Mouse (Mus musculus): Measurements from ENCODE around the gene Mogat2. TPM values are rescaled to one million over a fixed set of nuclear protein-coding genes. Genes with fewer than 3 reads are reported as not detected.

The Mogat2 gene
- total and polyA plus RNA-seq, 3 experiments = 0.37 to 1.6 TPM; not detected in 1

DNA sequence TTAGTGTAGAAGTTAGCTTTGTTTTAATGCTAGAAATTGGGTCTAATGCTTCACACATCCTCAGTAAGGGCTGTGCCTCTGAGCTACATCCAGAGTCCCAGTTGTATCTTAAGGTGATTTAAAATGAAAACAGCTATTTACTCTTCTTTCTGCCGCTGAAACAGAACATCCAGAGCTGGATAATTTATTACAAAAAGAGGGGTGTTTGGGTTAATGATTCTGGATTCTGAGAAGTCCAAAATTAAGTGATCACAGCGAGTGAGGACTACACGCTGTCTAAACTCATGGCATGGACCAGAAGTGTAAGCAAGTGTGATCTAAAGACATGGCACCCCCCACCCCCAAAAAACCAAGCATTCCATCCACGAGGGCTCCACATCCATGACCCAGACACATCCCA lies 44.5 kb downstream of the Mogat2 start:
- DNase-seq = no peak

GRCm38 (mm10) chr7:99191411-99191810 lies 47.0 kb downstream of the Mogat2 start:
- DNase-seq = no peak

DNA sequence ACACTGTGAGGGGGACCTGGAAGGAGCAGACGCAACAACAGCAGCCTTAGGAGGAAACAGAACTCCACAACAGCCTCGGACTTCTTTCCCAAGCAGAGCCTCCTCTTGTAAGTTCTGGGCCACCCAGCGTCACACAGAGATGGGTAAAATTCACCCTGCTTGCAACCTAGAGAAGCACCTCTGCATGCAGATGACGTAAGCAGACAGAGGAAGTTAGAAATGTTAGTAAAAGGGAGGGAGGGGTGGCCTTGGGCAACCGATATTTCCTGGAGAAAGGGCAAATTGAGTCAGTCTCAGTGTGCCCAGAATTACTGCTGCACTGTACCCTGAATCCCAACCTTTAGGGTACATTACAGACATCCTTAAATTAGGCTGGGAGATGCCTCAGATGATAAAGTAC lies 48.5 kb downstream of the Mogat2 start:
- no peak for DNase-seq

- DNase-seq = peak; percentile 79
Observed at GRCm38 (mm10) chr7:99188630-99189029, 49.8 kb downstream of the Mogat2 start.

DNA sequence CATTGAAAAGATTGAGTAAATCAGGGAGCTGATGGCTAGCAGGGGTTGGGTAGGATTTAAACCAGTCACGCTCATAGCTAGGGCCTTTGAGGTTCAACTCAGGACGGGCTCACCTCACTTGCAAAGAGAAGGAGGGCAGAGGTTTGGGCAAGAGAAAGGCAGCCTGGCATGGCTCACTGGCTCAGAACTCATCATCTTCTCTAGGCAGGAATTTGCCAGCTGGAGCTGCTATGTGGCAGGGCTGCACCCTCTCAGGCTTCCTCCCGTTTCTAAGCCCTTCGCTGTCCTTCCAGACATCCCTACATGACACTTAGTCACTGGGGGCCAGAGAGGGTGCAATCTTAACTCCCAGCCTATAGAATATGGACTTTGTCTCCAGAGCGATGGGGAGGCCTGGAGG lies 51.0 kb downstream of the Mogat2 start:
- peak; percentile 46 for DNase-seq

DNA sequence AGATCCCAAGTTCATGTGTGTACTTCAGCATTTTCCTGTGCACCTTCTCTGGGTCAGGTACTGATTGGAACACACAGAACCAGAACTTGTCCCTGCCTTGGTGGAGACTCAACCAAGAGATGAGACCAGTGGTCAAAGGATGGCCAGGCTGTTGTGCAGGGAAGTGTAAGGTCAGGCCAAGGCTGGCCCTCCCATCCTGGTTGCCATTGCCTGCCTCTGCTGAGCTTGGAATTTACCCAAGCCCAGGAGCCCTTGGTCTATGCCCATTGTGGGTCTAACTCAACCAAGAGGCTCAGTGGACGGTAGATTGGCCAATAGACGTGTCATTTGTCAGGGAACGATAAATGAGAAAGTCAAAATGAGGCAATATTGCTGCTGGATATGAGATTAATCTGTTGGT lies 53.0 kb downstream of the Mogat2 start:
- DNase-seq = peak; percentile 51

DNA sequence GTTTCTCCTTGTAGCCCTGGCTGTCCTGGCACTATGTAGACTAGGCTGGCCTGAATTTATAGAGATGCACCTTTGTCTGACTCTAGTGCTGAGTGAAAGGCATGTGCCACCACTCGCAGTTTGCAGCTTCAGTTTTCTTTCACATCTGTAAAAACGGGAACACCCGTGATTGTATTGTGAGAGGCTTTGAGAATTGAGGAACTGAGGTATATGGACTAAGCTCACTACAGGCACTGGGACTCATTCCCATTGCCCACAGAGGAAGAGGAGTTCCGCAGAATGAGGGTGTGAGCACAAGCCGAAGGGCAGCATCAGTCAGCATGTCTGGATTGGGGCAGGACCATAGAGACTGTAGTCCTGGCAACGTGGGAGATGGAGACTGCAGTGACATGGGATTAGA lies 54.7 kb downstream of the Mogat2 start:
- no peak for DNase-seq

GRCm38 (mm10) chr7:99182432-99183172 lies 55.8 kb downstream of the Mogat2 start, which contains the start of gene Dgat2:
Gene Dgat2, minus strand, starts transcription at chr7:99182719.
- peak; percentile 95 for DNase-seq

- peak; percentile 36 for DNase-seq
Observed at GRCm38 (mm10) chr7:99181619-99182431, 56.6 kb downstream of the Mogat2 start.

GRCm38 (mm10) chr7:99180162-99180561 lies 58.3 kb downstream of the Mogat2 start:
- no peak for DNase-seq

- DNase-seq = no peak
Observed at GRCm38 (mm10) chr7:99179271-99179670, 59.1 kb downstream of the Mogat2 start.

DNA sequence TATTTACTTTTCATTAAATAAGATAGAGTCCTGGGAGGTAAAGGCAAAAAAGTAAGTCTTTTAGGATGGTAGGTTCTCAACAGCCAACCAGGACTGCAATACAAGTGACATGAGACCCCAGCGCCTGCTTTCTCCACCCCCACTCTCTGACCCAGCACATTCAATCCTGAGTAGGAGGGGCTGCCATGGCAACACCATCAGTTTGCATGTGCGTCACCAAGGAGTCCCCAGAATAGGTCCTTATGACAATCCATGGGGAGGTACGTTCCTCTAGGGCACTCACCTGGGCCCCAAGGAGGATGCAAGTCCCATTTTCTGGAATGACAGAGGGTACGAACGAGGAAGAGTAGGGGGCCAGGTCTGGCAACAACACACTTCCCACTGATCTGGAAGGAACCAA lies 61.0 kb downstream of the Mogat2 start:
- no peak for DNase-seq

GRCm38 (mm10) chr7:99175666-99176065 lies 62.8 kb downstream of the Mogat2 start:
- no peak for DNase-seq

GRCm38 (mm10) chr7:99175118-99175517 lies 63.3 kb downstream of the Mogat2 start:
- DNase-seq = no peak

DNA sequence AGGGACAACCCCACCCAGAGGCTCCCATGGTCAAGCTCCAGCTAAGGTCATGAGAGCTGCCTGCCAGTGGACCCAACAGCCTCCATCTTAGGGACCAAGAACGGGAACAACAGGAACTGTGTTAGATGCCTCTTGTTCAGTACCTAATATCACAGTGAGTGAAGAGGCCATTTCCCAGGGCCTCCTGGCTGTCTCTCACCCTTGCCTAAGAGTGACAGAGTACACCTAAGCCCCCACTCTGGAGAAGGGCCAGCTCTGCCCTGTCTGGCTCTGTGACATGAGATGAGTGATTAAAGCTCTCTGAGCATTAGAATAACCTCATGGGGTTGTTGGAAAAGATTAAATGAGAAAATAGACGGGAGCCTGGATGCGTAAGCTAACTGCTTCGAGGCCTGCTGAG lies 64.4 kb downstream of the Mogat2 start:
- DNase-seq = no peak

DNA sequence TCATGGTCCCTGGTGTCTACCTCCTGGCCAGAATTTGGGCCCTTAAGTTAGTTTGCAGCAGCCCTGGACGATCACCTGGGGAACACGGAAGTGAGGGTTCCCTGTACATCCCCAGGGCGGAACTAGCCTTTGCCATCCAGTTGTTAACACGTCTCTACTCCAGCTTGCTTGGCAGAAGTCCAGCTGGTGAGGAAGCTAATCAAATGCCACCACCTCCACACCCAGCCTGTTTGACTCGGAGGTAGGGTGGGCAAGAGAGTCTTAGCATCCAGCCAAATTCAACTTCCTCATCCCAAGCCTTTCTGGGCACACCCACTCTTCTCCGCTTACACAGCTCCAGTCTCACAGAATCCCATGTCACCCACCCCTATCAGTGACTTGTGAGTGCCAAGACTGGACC lies 65.5 kb downstream of the Mogat2 start:
- DNase-seq = no peak

DNA sequence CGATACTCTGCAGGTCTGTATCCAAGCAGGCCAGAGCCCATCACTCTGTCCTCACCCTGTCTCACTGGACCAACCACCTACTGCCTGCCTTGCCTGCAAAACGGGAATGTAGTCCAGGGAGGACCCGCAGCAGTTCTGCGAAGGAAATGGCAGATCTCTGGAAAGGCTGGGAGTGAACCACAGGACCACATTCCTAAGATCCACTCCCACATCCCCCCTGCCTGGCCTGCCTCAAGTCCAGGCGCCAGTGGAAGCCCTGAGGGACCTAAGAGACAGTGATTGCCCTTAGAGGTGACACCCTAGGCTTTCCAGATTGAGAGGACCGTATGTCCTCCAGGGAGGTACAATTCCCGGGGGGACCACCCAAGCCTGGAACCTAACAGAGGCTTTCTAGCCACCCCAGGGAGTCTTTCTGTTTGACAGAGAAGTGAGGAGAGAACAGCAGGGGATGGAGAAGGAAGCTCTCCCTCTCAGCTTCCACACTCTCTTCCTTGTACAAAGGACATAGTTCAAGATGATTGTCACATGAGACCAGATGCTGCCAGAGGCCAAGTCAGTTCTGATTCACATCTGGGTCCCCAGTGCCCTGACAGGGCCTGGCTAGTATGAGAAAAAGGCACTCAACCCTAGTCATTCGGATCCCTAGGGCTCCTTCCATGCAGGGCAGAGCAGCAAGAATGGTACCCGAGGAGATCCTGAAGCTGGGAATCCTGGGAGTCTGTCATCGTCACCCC lies 66.5 kb downstream of the Mogat2 start:
- DNase-seq = no peak

DNA sequence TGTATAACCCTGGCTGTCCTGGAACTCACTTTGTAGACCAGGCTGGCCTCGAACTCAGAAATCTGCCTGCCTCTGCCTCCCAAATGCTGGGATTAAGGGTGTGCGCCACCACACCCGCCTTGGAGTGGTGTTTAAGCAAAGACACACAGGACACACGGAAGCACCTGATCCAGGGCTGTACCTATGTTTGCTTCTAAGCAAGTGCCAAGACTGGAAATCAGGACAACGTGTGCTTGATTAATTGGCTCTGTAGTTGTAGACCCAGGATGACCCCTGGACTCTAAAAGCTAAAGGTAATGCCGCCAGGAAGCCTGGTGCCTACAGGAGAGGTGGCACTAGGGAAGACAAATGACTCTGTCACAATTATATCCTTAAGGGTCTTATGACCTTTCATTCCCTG lies 67.9 kb downstream of the Mogat2 start:
- no peak for DNase-seq

DNA sequence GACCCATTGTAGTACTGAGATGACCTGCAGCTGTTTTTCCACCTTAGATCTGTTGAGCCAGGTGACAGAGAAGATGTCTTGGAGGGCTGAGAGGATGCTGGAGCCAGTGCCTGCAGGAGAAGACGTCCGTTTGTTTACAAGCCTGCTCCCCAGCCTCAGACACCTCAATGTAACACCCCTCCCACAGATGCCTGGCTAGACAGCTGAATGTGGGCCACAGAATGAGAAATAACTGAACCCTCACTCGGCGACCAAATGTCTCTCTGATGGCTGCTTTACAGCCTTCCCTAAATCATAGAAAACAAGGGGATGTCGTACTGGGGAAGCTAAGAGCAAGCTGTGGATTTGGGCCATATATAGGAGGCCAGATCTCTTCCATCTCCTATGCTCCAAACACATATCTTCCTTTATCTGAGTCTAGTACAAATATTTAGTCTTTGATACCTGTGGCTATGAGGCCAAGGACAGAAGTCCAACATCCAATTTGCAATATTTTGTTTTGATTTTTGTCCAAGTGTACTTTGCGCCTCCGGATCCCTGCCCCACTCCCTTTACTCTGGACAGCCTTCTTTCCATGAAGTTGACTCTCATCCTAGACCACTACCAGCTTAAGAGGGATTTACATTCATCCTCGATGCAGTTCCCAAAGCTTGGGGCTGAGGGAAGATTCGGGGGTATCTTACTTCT lies 68.6 kb downstream of the Mogat2 start:
- no peak for DNase-seq

Data from adrenal gland, adult 2 months (tissue).